Mouse (Mus musculus): Measurements from ENCODE around the gene Tulp3. TPM values are rescaled to one million over a fixed set of nuclear protein-coding genes. Genes with fewer than 3 reads are reported as not detected.
"Not testable (repeated sequence)": the region's sequence is repeated elsewhere in the genome, so short reads cannot be mapped to it uniquely, and the experiment has no call there.

Tulp3 gene
- polyA plus RNA-seq, 1 experiment = 2.4 TPM

DNA sequence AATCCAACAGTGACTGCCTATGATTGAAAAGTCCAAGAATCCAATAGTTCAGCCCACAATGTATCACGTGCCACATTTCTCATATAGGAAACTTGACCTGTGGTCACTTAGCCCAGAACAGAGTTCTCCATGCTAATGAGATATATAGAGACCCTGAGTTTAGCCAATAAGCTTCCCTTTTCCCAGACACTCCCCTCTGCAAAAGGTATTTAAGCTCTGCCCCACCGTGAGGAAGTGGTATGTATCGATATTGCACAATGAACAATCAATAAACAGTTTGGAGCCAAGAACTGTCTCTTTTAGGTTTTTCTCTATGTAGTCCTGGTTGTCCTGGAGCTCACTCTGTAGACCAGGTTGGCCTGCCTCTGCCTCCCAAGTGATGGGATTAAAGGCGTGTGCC is 50.9 kb downstream of the Tulp3 start:
- Histone ChIP-seq H3K36me3 (ENCODE audit: control insufficient read depth, insufficient read depth, low read length) (no peaks in the 10 kb centered on the region), H3K4me1 (ENCODE audit: control insufficient read depth, insufficient read depth, insufficient read length, low read length) (peaks cover 4% of the 10 kb centered on the region; the same call in 1 of the 2 replicates), H3K27me3 (ENCODE audit: control insufficient read depth, insufficient read depth, low read length) (peaks cover 5% of the 10 kb centered on the region; the same call in 1 of the 2 replicates), H3K27ac (ENCODE audit: insufficient read depth, low read depth, low read length) (no peak overlapping the region), H3K4me3 (ENCODE audit: low read depth, low read length) (no peak overlapping the region)
- WGBS = 61% methylated on average over 4 of the region's 4 CpGs
- TF ChIP-seq POLR2A (IDR thresholded peaks at IDR 0.05; ENCODE audit: low read depth, low read length) (no peak), CTCF (IDR thresholded peaks at IDR 0.05; ENCODE audit: extremely low read depth, insufficient read length, insufficient replicate concordance, low read depth, low read length) (no peak)

GRCm38 (mm10) chr6:128302640-128303039 is 53.0 kb downstream of the Tulp3 start:
- H3K36me3 ChIP-seq (ENCODE audit: control insufficient read depth, insufficient read depth, low read length); H3K4me1 ChIP-seq (ENCODE audit: control insufficient read depth, insufficient read depth, insufficient read length, low read length); H3K4me3 ChIP-seq (ENCODE audit: low read depth, low read length); H3K27ac ChIP-seq (ENCODE audit: insufficient read depth, low read depth, low read length): not testable (repeated sequence)
- H3K27me3 ChIP-seq (ENCODE audit: control insufficient read depth, insufficient read depth, low read length) = peaks cover 14% of the 10 kb centered on the region; the same call in 1 of the 2 replicates
- peak; percentile 26; the same call in 1 of the 2 replicates for TF ChIP-seq CTCF (IDR thresholded peaks at IDR 0.05; ENCODE audit: extremely low read depth, insufficient read length, insufficient replicate concordance, low read depth, low read length)
- WGBS = 79% methylated on average over 3 of the region's 3 CpGs

- TF ChIP-seq CTCF (IDR thresholded peaks at IDR 0.05; ENCODE audit: extremely low read depth, insufficient read length, insufficient replicate concordance, low read depth, low read length) (no peak), POLR2A (IDR thresholded peaks at IDR 0.05; ENCODE audit: low read depth, low read length) (no peak)
- H3K27me3 ChIP-seq (ENCODE audit: control insufficient read depth, insufficient read depth, low read length) = peaks cover 14% of the 10 kb centered on the region; the same call in 1 of the 2 replicates
- H3K36me3 ChIP-seq (ENCODE audit: control insufficient read depth, insufficient read depth, low read length) = no peaks in the 10 kb centered on the region
- whole genome bisulfite sequencing = 90% methylated on average over 3 of the region's 3 CpGs
- no peak overlapping the region for H3K4me3 ChIP-seq (ENCODE audit: low read depth, low read length)
- H3K27ac ChIP-seq (ENCODE audit: insufficient read depth, low read depth, low read length) = no peak overlapping the region
- peaks cover 5% of the 10 kb centered on the region; the same call in 1 of the 2 replicates for H3K4me1 ChIP-seq (ENCODE audit: control insufficient read depth, insufficient read depth, insufficient read length, low read length)
Observed at GRCm38 (mm10) chr6:128301891-128302290, 53.8 kb downstream of the Tulp3 start.

DNA sequence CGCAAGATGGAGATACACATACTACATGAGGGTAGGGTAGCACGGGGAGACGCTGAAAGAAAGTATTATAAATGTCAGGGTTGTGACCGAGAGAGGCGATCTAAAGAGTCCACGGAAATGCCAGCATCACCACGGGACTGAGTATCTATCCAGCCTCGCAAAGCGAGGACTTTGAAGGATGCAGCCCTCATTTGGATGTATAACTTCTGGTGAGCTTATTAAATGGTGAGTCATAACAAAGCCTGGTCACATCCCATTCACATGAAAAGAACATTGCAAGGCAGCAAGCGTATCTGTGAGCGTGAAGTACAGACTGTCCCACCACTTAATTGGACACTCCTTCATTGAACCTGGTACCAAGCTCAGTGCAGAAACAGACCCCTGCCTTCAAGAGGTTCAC is 54.2 kb downstream of the Tulp3 start:
- Histone ChIP-seq H3K27ac (ENCODE audit: insufficient read depth, low read depth, low read length) (no peak overlapping the region), H3K4me1 (ENCODE audit: control insufficient read depth, insufficient read depth, insufficient read length, low read length) (peaks cover 9% of the 10 kb centered on the region), H3K36me3 (ENCODE audit: control insufficient read depth, insufficient read depth, low read length) (no peaks in the 10 kb centered on the region), H3K27me3 (ENCODE audit: control insufficient read depth, insufficient read depth, low read length) (peaks cover 14% of the 10 kb centered on the region; the same call in 1 of the 2 replicates), H3K4me3 (ENCODE audit: low read depth, low read length) (no peak overlapping the region)
- TF ChIP-seq CTCF (IDR thresholded peaks at IDR 0.05; ENCODE audit: extremely low read depth, insufficient read length, insufficient replicate concordance, low read depth, low read length) (no peak), POLR2A (IDR thresholded peaks at IDR 0.05; ENCODE audit: low read depth, low read length) (no peak)
- 28% methylated on average over 11 of the region's 11 CpGs for WGBS

- no peaks in the 10 kb centered on the region for H3K36me3 ChIP-seq (ENCODE audit: control insufficient read depth, insufficient read depth, low read length)
- H3K4me1 ChIP-seq (ENCODE audit: control insufficient read depth, insufficient read depth, insufficient read length, low read length) = peaks cover 17% of the 10 kb centered on the region
- under 1% methylated on average over 79 of the region's 81 CpGs for WGBS
- TF ChIP-seq CTCF (IDR thresholded peaks at IDR 0.05; ENCODE audit: extremely low read depth, insufficient read length, insufficient replicate concordance, low read depth, low read length) = no peak
- TF ChIP-seq POLR2A (IDR thresholded peaks at IDR 0.05; ENCODE audit: low read depth, low read length) = peak; percentile 44; the same call in 1 of the 2 replicates
- peak within 1 kb of the TSS; percentile 86 for H3K4me3 ChIP-seq (ENCODE audit: low read depth, low read length)
- H3K27ac ChIP-seq (ENCODE audit: insufficient read depth, low read depth, low read length) = peak within 1 kb of the TSS; percentile 64
- peaks cover 14% of the 10 kb centered on the region; the same call in 1 of the 2 replicates for H3K27me3 ChIP-seq (ENCODE audit: control insufficient read depth, insufficient read depth, low read length)
Observed at GRCm38 (mm10) chr6:128300134-128301001, 55.3 kb downstream of the Tulp3 start, which contains the start of gene Tead4. TSS of gene Tead4 (minus strand) at chr6:128300823.

- H3K4me3 ChIP-seq (ENCODE audit: low read depth, low read length) = peak overlapping the region; percentile 86
- peaks cover 14% of the 10 kb centered on the region; the same call in 1 of the 2 replicates for H3K27me3 ChIP-seq (ENCODE audit: control insufficient read depth, insufficient read depth, low read length)
- H3K4me1 ChIP-seq (ENCODE audit: control insufficient read depth, insufficient read depth, insufficient read length, low read length) = peaks cover 17% of the 10 kb centered on the region
- WGBS = 4% methylated on average over 25 of the region's 25 CpGs
- TF ChIP-seq CTCF (IDR thresholded peaks at IDR 0.05; ENCODE audit: extremely low read depth, insufficient read length, insufficient replicate concordance, low read depth, low read length) (no peak), POLR2A (IDR thresholded peaks at IDR 0.05; ENCODE audit: low read depth, low read length) (no peak)
- no peaks in the 10 kb centered on the region for H3K36me3 ChIP-seq (ENCODE audit: control insufficient read depth, insufficient read depth, low read length)
- H3K27ac ChIP-seq (ENCODE audit: insufficient read depth, low read depth, low read length) = no peak overlapping the region
Observed at GRCm38 (mm10) chr6:128299292-128300133, 56.1 kb downstream of the Tulp3 start.

Data from small intestine, adult 2 months (tissue).